In the genomic region with DNA sequence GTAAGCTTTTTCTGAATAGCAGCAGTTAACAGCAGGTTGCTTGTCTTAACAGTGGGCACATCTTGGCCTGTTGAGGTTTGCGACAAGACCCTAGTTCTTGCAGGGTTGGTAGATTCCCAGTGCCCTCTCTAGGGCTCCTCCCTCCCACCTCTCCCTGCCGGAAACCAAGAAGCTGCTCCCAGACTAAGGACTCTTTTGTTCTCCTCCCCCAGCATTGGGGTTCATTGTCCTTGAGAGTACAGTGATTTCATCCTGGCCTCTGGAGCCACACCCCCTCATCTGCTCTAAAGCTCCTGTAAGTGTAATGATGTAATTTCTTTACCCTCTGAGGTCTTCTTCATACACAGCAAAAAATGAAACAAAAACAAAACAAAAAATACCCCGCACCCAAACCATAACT, we compare ENCODE assay signal across 13 mouse cellular contexts.
"Had no signal": no experiment of that assay in that cellular context is flagged by ENCODE, and none has a peak within 500 bp of the region (broad histone marks: within the 10 kb centered on the region; RNA-seq: fewer than 3 reads in every experiment).

No protein-coding gene starts in this region.

- H3K4me3 ChIP-seq: kidney, embryonic 15.5 days; limb, embryonic 15.5 days; liver, embryonic 12.5 days; lung, embryonic 15.5 days; midbrain, embryonic 10.5 days; neural tube, embryonic 12.5 days had no signal

- DNase-seq: kidney, adult 18-20 months; kidney, postnatal 25 days; lung, postnatal 4 days; midbrain, embryonic 14.5 days; right cerebral cortex, postnatal 14 days; thymus, adult 18-20 months; thymus, postnatal 14 days had no signal

- H3K4me1 ChIP-seq: limb, embryonic 15.5 days; liver, embryonic 12.5 days; midbrain, embryonic 10.5 days had no signal

- H3K36me3 ChIP-seq: kidney, embryonic 15.5 days; limb, embryonic 15.5 days; liver, embryonic 12.5 days; lung, embryonic 15.5 days; midbrain, embryonic 10.5 days; neural tube, embryonic 12.5 days had no signal

- H3K27ac ChIP-seq: kidney, embryonic 15.5 days; limb, embryonic 15.5 days; liver, embryonic 12.5 days; lung, embryonic 15.5 days; midbrain, embryonic 10.5 days; neural tube, embryonic 12.5 days had no signal

- ATAC-seq: liver, embryonic 12.5 days had no signal

- H3K4me2 ChIP-seq: kidney, embryonic 15.5 days; limb, embryonic 15.5 days; liver, embryonic 12.5 days; lung, embryonic 15.5 days; neural tube, embryonic 12.5 days had no signal

- H3K27me3 ChIP-seq: kidney, embryonic 15.5 days; limb, embryonic 15.5 days; liver, embryonic 12.5 days; lung, embryonic 15.5 days; neural tube, embryonic 12.5 days had no signal

- H3K9ac ChIP-seq: kidney, embryonic 15.5 days; limb, embryonic 15.5 days; liver, embryonic 12.5 days; lung, embryonic 15.5 days; neural tube, embryonic 12.5 days had no signal

- H3K9me3 ChIP-seq: kidney, embryonic 15.5 days; limb, embryonic 15.5 days; liver, embryonic 12.5 days; lung, embryonic 15.5 days; midbrain, embryonic 10.5 days; neural tube, embryonic 12.5 days had no signal
